Mouse (Mus musculus) left cerebral cortex, adult 2 months (tissue): Measurements from ENCODE around the gene Fars2. TPM values are rescaled to one million over a fixed set of nuclear protein-coding genes. Genes with fewer than 3 reads are reported as not detected.

Experiments
- DNase-seq, 2 experiments: peaks; one replicate each; pipeline ENCODE4 v3.0.0; 2021 to 2022; ENCODE audit warnings: low spot score in 2 of 2, mixed read lengths in 1 of 2; ENCODE audit errors: extremely low spot score in 1 of 2
- H3K27ac ChIP-seq: fragments of 200-600 bp; 2 replicates; pipeline ENCODE4 v1.8.1; 2022
- H3K4me3 ChIP-seq: fragments of 200-600 bp; 2 replicates; pipeline ENCODE4 v1.8.1; 2022
- CTCF ChIP-seq: fragments of 200-600 bp; IDR thresholded peaks from 2 replicates; pipeline ENCODE4 v1.8.1; 2022; ENCODE audit warnings: antibody characterized with exemption, mild to moderate bottlenecking, moderate library complexity
- intact Hi-C: fragments of 180-260 bp; cut with DNase I; formaldehyde crosslinking; loops from one replicate; pipeline ENCODE4 v1.15.1; 2025
- total RNA-seq, 2 experiments: library from RNA; stranded (reverse); gene quantifications; 2 replicates each; pipeline ENCODE4 v1.2.3; 2021

The Fars2 gene
- total RNA-seq, 2 experiments from 2014 or later, result 34.4 to 40.7 TPM

DNA sequence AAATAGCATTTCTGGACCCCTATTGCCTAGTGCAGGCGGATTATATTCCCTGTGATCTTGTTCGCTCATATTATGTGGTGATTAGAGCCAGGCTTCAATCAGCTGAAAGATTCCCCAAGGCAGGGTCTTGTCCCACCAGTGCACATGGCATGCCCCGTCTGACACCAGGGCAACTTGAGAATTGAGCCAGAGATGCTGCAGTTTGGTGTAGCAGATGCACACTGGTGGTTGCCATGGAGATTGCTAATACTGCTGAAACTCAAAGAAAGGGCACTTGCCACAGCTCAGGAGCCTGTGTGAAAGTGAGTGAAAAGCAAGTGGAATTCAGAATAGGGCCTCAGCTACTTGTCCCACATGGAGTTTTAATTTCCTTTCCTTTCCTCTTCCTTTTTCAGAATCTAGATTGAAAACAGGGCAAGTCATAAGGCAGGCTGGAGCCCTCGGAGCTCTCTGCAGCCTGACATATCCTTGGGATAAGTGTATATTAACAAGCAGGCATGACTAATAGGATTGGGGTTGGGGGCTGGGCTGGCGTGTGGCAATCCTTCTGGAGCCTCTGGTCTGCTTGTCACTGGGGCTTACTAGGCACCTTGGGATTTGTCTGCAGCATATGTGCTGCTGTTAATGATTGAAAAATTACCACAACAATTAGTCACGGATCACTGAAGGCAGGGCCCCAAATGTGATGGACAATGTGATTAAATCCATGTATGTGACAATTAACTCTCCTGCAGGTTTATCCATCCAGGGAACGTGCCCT is 165.8 kb downstream of the Fars2 start:
- Histone ChIP-seq H3K27ac (no peak overlapping the region; the same call in 1 of the 2 replicates), H3K4me3 (no peak overlapping the region)
- no peak for TF ChIP-seq CTCF
- intact Hi-C loops, result loop anchor here (1.0 to 5.0 kb wide), 3 partner anchors 209 to 1029 kb away; no protein-coding TSS in a partner anchor
- DNase-seq, result peak in 1 of 2 experiments; percentile 20

DNA sequence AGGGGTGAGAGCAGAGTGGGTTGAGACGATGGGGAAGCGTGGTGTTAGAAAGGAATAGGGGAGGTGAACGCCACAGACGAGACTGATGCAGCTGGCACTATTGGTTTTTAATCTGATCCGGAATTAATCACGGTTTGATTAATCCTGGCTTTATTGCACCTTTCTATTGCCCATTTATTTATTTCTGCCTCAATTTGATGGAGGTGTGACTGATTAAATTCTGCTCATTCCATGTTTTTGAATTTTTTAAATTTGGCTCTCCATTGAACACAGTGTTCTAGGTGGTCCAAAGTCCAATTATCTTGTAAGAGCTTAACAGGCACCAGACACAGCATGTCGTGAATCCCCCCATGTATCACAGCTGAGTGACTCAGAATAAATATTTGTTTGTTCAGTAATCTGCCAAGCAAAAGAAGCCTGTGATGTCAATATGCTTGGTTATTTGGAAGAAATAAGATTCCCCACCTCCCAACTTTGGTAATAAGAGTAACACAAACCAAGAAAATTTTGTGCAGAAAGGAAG is 166.4 kb downstream of the Fars2 start:
- DNase-seq, result no peak
- TF ChIP-seq CTCF, result no peak
- intact Hi-C loops, result loop anchor here (5.0 kb wide), 2 partner anchors 209 to 449 kb away; no protein-coding TSS in a partner anchor
- Histone ChIP-seq H3K27ac (no peak overlapping the region), H3K4me3 (no peak overlapping the region)

DNA sequence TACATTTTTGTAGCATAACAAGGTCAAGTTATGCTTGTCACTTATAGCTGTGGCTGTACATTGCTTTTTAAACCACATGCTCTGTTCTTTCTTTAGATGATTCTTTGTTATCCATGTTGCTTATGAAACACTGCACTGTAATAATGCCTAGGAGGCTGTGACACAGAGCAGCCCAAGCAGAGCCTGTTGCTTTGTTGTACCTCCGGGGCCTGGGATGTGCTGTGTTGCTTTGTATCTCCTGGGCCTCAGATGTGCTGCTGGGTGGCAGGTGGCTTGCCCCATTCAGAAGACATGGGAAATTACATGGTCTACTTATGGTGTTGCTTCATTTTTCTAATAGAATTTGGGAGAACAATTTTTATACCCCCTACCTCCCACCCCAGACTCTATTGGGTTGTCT is 166.9 kb downstream of the Fars2 start:
- intact Hi-C loops, result loop anchor here (5.0 kb wide), 2 partner anchors 208 to 448 kb away; no protein-coding TSS in a partner anchor
- no peak for TF ChIP-seq CTCF
- Histone ChIP-seq H3K4me3 (no peak overlapping the region), H3K27ac (no peak overlapping the region)
- no peak for DNase-seq

DNA sequence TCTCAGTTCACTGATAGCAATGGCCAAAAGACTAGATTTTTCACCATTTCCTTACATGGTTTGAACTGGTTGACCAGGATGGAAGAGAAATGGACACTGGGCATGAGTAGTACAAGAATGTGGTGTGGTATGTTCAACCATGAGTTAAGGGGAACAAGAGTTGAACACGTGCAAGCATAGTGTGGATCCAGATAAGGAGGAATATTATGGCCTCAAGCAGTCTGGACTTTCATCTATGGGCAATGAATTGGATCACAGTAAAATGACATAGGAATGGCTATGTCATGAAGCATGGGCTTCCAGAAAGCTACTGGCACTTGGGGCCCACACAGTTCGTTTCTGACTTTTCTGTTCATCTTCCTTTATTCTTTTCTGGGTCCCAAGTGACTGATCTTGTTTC is 168.0 kb downstream of the Fars2 start:
- intact Hi-C loops, result no loop called here
- Histone ChIP-seq H3K4me3 (no peak overlapping the region), H3K27ac (no peak overlapping the region)
- DNase-seq, result no peak
- TF ChIP-seq CTCF, result no peak

DNA sequence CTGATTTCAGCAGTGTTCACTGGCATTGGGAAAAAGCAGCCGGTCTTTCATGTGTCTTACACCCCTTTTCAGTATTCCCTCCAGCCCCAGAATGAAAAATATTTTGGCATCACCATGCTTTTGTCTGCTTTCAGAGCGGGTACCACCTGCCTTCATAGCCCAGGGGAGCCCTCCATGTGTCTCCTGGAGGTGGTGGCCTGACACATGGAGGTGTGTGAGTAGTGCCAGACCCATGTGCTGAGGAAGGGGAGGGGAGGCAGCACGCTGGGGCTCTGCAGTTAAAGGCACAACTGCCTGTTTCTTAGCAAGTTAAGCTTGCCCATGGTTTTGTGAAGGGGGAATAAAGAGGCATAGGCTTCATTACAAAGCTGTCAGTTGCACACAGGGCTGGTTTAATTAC is 176.3 kb downstream of the Fars2 start:
- TF ChIP-seq CTCF, result no peak
- H3K27ac ChIP-seq, result no peak overlapping the region
- intact Hi-C loops, result no loop called here
- no peak for DNase-seq
- H3K4me3 ChIP-seq, result no peak overlapping the region

DNA sequence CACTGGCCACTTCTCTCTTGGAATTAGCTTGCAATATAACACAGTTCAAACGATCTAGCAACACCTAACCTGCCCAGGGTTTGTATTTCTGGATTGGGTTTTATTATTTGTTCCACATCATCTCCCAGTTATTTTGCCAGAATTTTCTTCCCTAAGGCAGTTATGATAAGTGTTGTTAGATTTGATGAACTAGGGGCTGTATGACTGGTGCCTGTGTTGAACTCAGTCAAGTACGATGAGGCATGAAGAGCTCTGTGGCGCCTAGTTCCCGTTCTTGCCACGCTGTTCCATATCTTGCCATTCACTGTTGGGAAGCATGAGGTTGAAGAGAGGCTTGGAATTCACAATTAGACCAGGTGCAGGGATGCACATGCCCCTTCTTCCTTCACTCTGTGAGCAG is 177.3 kb downstream of the Fars2 start:
- Histone ChIP-seq H3K4me3 (no peak overlapping the region), H3K27ac (no peak overlapping the region)
- TF ChIP-seq CTCF, result no peak

DNA sequence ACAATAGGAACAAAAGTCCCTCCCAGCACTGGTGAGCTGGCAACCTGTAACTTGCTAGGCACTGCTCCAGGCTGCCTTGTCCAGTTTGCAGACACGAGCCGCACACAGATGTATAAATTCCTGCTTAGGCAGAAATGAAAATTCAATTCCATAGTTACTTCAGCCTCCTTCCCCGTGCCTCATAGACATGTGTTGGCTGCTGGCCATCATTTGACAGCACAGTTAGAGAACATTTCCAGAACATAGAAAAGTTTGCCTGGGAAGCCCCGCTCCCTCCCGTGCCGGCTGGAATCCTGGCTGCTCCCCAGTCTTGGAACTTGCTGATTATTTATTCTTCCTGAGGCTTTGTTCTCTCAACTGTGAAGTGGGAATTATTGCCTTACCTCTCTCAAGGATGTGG is 178.6 kb downstream of the Fars2 start:
- Histone ChIP-seq H3K4me3 (no peak overlapping the region), H3K27ac (no peak overlapping the region)
- intact Hi-C loops, result no loop called here
- DNase-seq, result peak in 1 of 2 experiments; percentile 21
- TF ChIP-seq CTCF, result no peak

More for the DNA sequence above, 177.3 kb downstream of the Fars2 start:
- DNase-seq, result no peak
- intact Hi-C loops, result no loop called here

DNA sequence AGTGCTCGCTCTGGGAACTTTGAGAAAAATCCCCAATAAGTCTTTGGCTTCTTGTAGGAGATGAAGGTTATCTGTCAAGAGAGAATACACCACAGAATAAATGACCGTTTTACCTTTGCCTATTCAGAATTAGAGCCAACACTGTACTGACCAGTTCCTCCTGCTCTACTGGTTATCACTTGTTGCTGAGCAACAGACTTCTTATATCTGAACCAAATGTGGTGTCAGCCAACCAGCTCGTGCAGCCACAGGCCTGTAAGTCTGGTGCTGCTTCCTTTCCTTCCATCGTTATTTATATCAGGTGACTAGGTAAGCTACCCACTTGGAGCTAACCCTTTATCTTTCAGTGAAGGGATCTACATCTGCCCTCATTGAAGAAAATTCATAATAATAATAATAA is 179.4 kb downstream of the Fars2 start:
- TF ChIP-seq CTCF, result no peak
- no peak for DNase-seq
- Histone ChIP-seq H3K27ac (no peak overlapping the region), H3K4me3 (no peak overlapping the region)
- intact Hi-C loops, result no loop called here

DNA sequence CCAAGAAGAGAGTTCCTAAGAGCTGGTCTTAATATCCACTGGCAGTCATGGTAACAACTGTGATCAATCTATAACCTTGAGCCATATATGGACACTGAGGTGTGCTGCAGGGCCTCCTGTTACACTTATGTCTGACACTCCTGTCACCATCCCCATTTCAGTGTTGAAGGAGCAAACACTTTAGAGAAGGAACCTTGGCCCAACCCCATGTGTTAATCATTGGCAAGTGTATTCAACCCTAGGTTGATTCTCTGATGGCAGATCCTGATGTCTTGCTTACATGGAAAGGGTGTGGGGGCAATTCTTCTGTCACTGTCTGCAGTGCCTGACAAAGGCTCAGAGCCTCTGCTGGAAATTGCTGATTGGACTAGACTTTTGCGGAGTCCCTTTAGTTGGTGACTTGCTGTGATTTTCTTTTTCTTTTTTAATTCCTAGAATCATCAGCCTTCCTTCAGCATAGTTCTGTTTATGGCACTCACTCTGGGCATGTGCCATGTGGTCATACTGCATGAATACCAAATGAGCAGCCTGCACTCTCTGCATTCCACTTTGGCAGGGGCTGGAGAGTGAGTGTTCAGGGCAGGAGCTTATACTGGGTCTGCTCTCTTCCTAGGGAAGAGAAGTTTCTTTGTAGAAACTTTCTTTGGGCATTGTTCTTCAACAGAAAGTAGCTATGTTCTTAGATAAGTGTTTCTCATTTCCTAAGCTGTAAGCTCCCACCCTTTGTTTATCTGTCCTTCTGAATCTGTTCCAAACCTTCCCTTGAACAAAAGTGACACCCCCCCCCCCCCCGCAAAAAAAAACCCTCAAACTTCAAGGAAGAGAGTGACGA is 181.0 kb downstream of the Fars2 start:
- intact Hi-C loops, result no loop called here
- H3K4me3 ChIP-seq, result no peak overlapping the region
- H3K27ac ChIP-seq, result no peak overlapping the region
- TF ChIP-seq CTCF, result no peak
- DNase-seq, result no peak

DNA sequence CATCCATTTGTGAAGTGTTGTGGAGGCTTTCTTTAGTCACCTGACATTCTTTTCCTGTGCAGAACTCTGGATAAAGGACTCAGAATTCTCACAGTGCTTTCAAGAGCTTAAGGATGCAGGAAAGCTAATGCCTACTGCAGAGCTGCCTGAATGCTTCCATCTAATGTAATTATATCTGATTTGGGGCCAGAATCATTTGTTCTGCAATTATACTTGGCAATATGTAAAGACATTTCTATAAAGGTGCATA is 181.5 kb downstream of the Fars2 start:
- DNase-seq, result no peak
- H3K27ac ChIP-seq, result no peak overlapping the region
- intact Hi-C loops, result no loop called here
- TF ChIP-seq CTCF, result no peak
- no peak overlapping the region for H3K4me3 ChIP-seq

DNA sequence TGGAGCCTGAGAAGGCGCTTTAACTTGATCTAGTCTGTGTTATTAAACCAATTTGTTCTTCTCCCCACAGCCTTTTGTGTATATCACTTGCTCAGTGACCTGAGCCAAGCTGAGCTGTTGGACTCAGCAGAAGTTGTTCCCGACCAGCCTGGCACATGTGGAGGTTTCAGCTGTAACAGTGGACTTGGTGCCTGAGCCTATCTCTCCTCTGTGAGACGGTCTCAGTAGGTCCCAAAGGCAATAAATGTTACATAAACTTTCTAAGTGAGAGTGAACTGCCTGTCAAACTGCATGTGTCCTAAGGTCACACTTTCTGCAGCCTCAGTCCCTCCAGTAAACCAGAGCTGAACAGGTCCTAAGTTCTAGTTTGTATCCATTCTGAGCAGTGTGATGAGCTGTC is 185.6 kb downstream of the Fars2 start:
- intact Hi-C loops, result no loop called here
- no peak overlapping the region for H3K27ac ChIP-seq
- DNase-seq, result no peak
- TF ChIP-seq CTCF, result no peak
- H3K4me3 ChIP-seq, result no peak overlapping the region

DNA sequence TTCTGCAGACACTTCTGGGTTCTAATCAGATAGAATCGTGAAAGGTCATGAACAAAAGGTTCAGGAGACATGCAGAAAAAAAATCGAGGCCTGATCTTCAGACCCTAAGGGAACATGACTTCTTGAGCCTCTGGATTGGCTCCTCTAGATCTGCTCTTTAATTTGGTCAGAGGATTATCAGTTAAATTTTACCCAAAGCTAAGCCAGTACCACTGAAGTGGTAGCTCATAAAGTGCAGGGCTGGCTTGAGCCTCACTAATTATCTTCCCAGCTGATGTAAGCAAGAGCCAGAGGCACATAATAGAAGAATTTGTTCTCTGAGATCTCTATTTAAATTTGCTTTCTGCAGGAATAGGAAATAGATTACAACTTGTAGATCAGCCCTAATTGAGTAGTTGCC is 188.1 kb downstream of the Fars2 start:
- no peak for DNase-seq
- no peak for TF ChIP-seq CTCF
- no peak overlapping the region for H3K4me3 ChIP-seq
- no peak overlapping the region for H3K27ac ChIP-seq
- intact Hi-C loops, result no loop called here
